Mouse (Mus musculus) MEL (cell line): ENCODE results near the gene Ddx54.

Experiments used
- CTCF ChIP-seq, 3 experiments: IDR thresholded peaks in 2 of 3; conservative IDR thresholded peaks in 1 of 3; 2 replicates each; pipeline ENCODE4 v1.5.1; 2011 to 2012; ENCODE audit warnings: low read length in 3 of 3, low read depth in 2 of 3, mild to moderate bottlenecking in 2 of 3, improper control_type of control experiment in 1 of 3, inconsistent platforms in 1 of 3, mixed read lengths in 1 of 3, moderate library complexity in 1 of 3; ENCODE audit not compliant: control insufficient read depth in 1 of 3, insufficient read depth in 1 of 3, poor library complexity in 1 of 3, severe bottlenecking in 1 of 3
- E2F4 ChIP-seq: IDR thresholded peaks from 2 replicates; pipeline ENCODE4 v1.6.1; 2011; ENCODE audit warnings: low read depth, low read length, improper control_type of control experiment, borderline replicate concordance
- EP300 ChIP-seq, 2 experiments: IDR thresholded peaks; 2 replicates each; pipeline ENCODE4 v1.6.1; 2011; ENCODE audit warnings: improper control_type of control experiment in 2 of 2, low read length in 2 of 2, low read depth in 1 of 2, mild to moderate bottlenecking in 1 of 2
- MAZ ChIP-seq: IDR thresholded peaks from 2 replicates; pipeline ENCODE4 v1.6.1; 2012; ENCODE audit warnings: low read depth, mild to moderate bottlenecking, inconsistent platforms, low read length, improper control_type of control experiment
- MYC ChIP-seq: IDR thresholded peaks from 2 replicates; pipeline ENCODE4 v1.6.1; 2011; ENCODE audit warnings: low read depth, mild to moderate bottlenecking, low read length, improper control_type of control experiment, moderate library complexity

DNA sequence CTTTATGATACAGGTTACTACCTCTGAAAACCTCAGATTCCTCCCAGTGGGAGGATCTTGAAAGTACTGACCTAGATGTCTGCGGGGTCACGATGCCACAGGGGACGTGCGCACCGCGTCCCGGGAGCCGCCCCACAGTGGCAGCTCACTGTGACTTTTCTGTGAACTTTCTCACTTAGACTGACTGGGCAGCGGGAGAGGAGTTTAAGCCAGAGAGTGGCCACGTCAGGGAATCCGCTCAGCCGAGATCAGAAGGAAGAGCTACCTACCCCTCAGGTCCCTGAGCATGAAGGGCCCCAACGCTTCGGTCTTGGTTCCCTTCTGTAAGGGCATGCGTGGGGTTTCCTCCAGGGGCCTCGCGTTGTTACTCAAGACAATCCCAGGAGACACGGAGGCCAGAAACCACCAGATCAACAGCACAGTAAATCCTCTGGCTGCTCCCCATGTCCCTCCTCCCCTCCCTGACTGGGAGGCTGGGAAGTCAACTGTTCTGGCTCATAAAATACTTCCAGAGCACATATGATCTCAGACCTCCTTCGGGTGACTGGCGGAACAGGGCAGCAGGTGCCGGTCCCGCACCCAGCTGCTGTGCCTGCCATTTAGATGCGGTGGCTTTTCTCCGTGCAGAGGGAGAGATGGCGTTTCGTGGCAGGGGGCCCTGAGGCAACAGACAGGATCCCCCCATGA is 33.2 kb upstream of the Ddx54 start:
- TF ChIP-seq EP300 (IDR thresholded peaks at IDR 0.05; ENCODE audit: low read depth in 1 of 2, low read length in 2 of 2) (no peak), E2F4 (no peak), MYC (no peak), MAZ (no peak), CTCF (IDR thresholded peaks at IDR 0.05 in 2 of 3, conservative IDR thresholded peaks at IDR 0.05 in 1 of 3; ENCODE audit: control insufficient read depth in 1 of 3, insufficient read depth in 1 of 3, low read depth in 2 of 3, low read length in 3 of 3, poor library complexity in 1 of 3, severe bottlenecking in 1 of 3) (no peak)
